Mouse (Mus musculus): ENCODE results near the gene Mia3.
"Not testable (repeated sequence)": the region's sequence is repeated elsewhere in the genome, so short reads cannot be mapped to it uniquely, and the experiment has no call there.

Gene Mia3

GRCm38 (mm10) chr1:183369427-183370014 is at the start of gene Mia3:
Mia3 (minus strand) TSS chr1:183369553.
- peak; percentile 97 to 98 for DNase-seq (ENCODE audit: inconsistent age in 2 of 2, low spot score in 1 of 2)

GRCm38 (mm10) chr1:183417873-183418272 is 48.5 kb upstream of the Mia3 start, which contains the start of gene Hhipl2:
Hhipl2 (plus strand) TSS chr1:183418215.
- no peak for DNase-seq (ENCODE audit: inconsistent age in 2 of 2, low spot score in 1 of 2)

- DNase-seq (ENCODE audit: inconsistent age in 2 of 2, low spot score in 1 of 2): no peak
Observed at GRCm38 (mm10) chr1:183414081-183414727, 44.9 kb upstream of the Mia3 start.

DNA sequence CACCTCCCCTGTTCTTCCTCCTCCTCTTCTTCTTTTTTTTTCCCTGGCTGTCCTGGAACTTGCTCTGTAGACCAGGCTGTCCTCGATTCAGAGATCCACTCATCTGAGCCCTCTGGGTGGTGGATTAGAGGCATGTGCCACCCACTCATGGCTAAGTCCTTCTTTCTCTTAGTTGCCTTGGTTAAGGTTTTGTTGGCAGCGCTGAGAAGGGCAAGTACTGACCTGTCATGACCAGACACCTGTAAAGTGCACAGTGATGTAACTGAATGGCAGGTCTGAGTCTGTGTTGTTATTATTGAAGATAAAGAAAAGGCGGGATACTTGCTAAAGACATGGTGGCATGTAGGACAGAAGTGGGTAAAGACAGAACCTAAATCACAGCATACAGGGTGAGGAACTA is 34.0 kb upstream of the Mia3 start:
- DNase-seq (ENCODE audit: inconsistent age in 2 of 2, low spot score in 1 of 2): no peak

DNA sequence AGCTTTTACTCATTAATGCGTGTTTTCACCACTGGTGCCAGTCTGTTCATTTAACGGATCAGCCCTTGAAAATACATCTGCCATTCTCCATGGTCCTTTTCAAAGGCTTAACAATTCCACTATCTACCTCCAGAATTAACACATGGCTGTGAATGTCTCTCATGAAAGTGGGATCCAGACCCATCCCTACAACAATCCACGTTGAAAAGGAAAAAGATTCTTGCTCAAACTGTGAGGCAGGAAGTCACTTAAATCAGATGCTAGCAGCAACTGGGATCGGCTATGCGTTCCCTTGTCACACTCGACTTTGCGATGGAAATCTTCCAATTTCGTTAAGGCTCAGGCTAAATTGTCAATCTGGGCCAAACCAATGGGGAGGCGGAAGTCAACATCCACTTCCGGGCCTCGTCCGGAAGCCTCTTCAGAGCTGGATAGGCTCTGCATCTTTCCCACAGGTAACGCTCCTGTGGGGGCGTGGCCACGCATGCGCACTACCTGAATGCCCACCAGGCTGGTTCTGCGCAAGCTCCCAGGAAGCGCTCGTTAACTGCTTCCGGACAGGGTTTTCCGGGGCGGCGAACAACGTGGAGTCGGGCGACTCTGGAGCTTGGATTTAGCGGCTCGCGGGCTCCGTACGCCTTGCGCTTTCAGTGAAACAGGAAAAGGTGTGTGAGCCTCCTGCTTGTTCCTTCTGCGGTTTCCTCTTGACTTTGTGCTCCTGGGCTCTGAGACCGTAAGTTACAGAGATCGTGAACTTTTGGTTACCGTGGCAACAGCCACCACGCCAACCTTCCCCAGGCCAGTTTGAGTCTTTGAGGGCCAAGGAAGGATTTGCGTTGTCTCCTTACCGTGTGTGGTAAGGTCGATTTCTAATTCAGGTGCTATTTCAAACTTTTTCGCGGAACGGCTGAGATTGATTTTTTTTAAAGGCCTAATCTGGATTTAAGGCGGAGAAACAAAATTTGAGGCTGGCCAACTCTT is 19.4 kb upstream of the Mia3 start, which contains the start of gene Taf1a:
Taf1a (plus strand) TSS at position 556 of the 981 bp plus-strand sequence.
- peak; percentile 93 to 96 for DNase-seq (ENCODE audit: inconsistent age in 2 of 2, low spot score in 1 of 2)

- DNase-seq (ENCODE audit: inconsistent age in 2 of 2, low spot score in 1 of 2): not testable (repeated sequence)
Observed at GRCm38 (mm10) chr1:183387421-183387820, 18.1 kb upstream of the Mia3 start.

DNA sequence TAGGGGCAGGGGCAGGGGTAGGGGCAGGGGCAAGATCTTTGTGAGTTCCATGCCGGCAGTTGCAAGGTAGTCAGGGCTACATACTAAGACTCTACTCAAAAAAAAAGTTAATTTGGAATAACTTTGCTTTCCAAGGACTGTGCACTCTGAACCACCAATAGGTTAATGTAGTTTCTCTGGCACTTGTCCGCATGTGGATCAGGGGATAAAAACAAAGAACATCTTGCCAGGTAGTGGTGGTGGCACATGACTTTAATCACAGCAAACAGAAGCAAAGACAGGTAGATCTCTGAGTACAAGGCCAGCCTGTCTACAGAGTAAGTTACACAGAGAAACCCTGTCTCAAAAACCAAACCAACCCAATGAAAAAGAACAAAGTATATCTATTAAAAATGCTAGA is 13.3 kb upstream of the Mia3 start:
- no peak for DNase-seq (ENCODE audit: inconsistent age in 2 of 2, low spot score in 1 of 2)

DNA sequence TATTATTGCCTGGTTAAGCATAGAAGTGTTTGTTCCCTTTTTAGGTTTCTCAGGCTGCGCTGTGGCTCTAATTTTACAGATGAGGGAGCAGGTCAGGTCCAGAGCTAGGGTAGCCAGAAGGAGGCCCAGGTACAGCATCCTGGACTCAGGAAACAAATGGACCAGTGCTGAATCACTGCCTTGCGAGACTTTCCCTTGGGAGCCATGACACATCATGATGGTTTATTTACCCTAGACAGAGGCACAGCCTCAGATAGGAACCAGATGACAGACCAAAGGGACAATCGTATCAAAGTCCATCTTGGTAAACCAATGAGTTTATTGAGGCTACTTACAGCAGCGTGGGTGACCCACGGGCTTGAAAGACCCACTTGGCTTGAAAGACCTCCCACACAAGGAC is 12.5 kb upstream of the Mia3 start:
- DNase-seq (ENCODE audit: inconsistent age in 2 of 2, low spot score in 1 of 2): no peak

DNA sequence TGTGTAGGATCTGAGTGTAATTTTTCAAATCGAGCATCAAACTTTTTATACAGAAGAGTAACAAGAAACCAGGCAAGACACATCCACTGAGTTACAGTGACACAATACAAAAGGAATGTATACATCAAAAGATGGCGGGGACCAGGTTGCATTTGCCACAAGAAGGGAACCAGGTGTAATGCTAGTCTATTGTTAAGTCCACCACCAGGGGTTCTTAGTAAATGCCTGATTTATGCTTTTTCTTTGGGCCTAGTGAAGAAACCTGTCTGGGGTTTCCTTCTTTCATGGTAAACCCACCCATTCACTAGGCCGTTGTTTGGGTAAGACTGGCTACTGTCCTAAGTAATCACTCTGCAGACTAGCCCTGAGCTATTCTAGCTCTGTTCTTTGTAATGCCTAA is 10.0 kb upstream of the Mia3 start:
- DNase-seq (ENCODE audit: inconsistent age in 2 of 2, low spot score in 1 of 2): not testable (repeated sequence)

DNA sequence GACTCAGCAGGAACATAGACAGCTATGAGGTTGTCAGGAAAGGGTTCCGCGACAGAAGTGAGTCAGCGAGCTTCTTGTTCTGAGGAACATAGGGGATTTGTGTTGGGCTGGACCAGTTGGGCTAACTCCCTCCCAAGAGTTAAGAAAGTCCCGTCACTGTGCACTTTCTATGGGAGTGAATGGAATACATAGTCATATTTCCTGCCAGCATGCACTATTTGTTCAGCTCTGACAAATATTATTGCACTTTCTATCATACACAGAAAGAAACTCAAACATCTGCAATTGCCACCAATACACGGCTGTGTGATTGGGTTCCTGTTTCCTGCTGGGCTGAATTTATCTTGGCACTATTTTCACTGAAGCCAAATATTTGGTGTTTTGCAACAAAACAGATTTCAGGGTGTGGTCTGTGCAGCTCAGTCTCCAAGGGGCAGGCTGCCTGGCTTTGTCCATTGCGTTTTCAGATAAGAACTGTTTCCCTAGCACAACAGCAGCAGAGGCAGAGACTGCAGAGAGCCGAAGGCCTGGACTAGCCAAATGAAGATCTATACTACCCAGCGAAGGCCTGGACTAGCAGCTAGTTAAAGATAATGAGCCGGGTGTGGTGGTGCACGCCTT is 9.1 kb upstream of the Mia3 start:
- DNase-seq (ENCODE audit: inconsistent age in 2 of 2, low spot score in 1 of 2): peak in 1 of 2 experiments; percentile 36

DNA sequence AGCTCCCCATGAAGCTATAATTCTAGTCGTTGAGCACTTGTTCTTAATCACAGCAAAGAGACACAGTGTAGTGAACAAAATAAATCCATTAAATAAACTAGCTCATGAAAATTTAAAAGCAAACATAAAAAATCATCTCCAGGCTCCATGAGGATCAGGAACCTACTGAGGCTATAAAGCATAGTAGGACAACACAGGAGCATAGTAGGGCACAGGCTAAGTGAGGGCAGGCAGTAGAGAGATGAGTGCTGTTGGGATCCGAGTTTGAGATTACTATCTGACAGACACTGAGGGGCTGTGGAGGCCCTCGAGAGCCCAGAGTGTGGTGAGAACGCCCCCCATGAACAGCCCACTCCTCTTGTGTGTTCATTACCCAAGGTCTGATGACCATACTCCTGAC is 7.7 kb upstream of the Mia3 start:
- no peak for DNase-seq (ENCODE audit: inconsistent age in 2 of 2, low spot score in 1 of 2)

- DNase-seq (ENCODE audit: inconsistent age in 2 of 2, low spot score in 1 of 2): no peak
Observed at GRCm38 (mm10) chr1:183374728-183375127, 5.4 kb upstream of the Mia3 start.

GRCm38 (mm10) chr1:183368601-183369400 is 552 bp downstream of the Mia3 start:
- peak in 1 of 2 experiments; percentile 78 for DNase-seq (ENCODE audit: inconsistent age in 2 of 2, low spot score in 1 of 2)

DNA sequence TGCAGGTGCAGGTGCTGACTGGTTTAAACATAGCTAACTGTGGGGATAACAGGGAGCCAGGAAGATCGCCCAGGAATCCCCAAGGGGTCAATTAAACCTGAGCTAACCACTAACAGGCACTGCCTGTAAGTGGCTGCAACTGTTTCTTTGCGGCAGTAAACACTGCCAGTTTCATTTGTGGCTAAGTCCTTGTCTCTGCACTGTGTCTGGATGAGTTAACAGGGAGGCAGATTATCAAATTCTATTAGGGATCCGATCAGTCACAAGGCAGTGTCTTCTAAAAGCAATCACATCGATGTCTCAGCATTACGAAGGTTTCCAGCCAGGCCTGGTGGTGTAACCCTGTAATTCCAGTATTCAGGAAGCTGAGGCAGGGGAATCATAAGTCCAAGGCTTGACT is 3.0 kb downstream of the Mia3 start:
- peak in 1 of 2 experiments; percentile 48 for DNase-seq (ENCODE audit: inconsistent age in 2 of 2, low spot score in 1 of 2)

- DNase-seq (ENCODE audit: inconsistent age in 2 of 2, low spot score in 1 of 2): no peak
Observed at GRCm38 (mm10) chr1:183363577-183363867, 5.8 kb downstream of the Mia3 start.

- no peak for DNase-seq (ENCODE audit: inconsistent age in 2 of 2, low spot score in 1 of 2)
Observed at GRCm38 (mm10) chr1:183362729-183363576, 6.4 kb downstream of the Mia3 start.

DNA sequence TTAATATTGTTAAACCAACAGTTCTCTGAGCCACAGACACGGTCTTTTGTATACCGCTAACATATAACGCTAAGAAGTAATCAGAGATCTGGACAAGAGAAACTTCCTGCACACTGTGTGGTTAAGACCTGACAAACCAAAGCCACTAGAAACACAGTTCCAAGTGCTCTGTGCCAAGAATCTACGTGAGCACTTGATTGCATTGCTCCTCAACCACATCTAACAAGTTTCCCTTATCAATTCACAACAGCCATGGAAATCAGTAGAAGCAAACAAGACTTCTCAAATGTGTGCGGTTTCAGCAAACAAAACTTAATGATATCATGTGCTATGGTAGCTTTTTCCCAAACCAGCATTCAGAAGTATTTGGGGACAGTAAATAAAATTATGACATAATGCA is 7.1 kb downstream of the Mia3 start:
- DNase-seq (ENCODE audit: inconsistent age in 2 of 2, low spot score in 1 of 2): no peak

DNA sequence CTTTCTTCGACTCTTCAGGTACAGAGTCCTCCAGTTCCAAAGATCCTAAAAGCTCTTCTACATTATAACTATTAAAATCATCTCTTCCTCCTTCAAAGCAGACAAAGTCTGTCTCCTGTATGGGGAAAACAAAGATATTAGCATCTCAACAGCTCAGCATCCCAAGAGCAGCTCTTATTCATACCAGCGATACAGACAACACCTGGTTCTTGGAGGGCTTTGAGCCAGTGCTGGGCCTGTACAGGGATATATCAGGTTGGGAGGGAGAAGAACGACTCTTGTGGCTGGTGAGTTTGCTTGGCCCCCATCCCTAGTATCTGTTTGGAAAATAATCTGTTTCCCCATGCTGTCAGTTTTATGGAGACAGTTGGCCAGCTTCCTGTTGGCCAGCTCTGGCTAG is 10.5 kb downstream of the Mia3 start:
- DNase-seq (ENCODE audit: inconsistent age in 2 of 2, low spot score in 1 of 2): no peak

GRCm38 (mm10) chr1:183349840-183350239 is 19.5 kb downstream of the Mia3 start:
- peak; percentile 79 to 94 for DNase-seq (ENCODE audit: inconsistent age in 2 of 2, low spot score in 1 of 2)

DNA sequence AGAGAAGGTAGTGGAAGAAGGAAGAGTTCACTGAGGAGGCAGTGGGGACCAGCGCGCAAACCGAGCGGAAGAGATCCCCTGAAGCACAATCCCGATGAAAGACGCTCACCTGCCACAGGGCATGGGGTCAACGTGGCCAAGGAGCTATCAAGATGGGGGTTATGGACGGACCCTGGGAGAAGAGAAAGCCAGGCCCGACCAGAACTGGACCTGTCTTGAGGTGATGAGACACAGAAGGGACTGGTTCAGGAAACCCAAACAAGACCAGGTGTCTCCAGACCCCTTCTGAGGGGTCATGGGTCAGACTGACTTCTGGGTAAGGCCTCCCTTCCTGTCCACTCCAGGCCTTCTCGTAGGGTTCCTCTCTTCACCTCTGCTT is 23.5 kb downstream of the Mia3 start:
- DNase-seq (ENCODE audit: inconsistent age in 2 of 2, low spot score in 1 of 2): no peak
